Mouse (Mus musculus): Measurements from ENCODE around the gene Akt1s1.

Gene Akt1s1

DNA sequence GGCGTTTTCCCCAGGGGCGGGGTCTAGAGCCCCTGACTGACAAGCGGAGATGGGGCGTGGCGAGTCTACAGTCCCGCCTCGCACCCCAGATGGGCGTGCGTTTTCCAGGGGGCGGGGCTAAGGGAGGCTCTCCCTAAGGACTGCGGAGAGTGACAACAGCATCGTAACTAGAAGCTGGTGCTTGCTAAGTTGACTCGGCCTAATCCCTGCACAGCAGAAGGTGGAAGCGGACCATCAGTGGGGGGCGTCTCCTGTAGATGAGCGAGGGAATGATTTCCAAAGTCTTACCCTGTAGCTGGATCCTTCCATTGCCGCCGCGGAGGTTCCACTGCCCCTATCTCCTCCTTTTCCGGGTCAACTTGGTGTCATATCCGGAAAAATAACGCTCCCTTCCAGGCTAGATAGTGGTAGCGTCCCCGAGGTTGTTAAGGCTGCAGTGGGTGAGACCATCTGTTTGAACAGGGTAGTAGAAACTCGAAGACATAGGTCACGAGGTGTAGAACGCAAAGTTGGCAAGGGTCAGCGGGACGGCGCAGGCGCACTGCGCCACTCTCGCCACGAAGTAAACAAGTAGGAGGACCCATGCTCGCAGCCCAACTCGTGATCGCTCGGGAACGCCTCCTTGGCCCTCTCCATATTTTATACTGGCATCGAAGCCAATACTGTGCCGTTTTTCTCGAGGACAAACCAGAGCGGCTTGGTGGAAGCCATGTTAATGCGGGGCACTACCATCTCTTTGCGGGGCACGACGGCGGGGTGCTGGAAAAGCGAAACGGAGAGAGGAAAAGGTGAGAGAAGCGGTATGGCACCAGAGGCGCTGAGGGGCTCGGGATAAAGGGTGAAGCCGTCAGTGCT lies at the start of gene Akt1s1, which contains the start of gene Tbc1d17:
TSS of gene Akt1s1 (plus strand) at position 431 of the 855 bp plus-strand sequence.
TSS of gene Tbc1d17 (minus strand) at position 519 of the 855 bp plus-strand sequence.
- peak; percentile 90 for DNase-seq (ENCODE audit: low read depth, low spot score)

DNA sequence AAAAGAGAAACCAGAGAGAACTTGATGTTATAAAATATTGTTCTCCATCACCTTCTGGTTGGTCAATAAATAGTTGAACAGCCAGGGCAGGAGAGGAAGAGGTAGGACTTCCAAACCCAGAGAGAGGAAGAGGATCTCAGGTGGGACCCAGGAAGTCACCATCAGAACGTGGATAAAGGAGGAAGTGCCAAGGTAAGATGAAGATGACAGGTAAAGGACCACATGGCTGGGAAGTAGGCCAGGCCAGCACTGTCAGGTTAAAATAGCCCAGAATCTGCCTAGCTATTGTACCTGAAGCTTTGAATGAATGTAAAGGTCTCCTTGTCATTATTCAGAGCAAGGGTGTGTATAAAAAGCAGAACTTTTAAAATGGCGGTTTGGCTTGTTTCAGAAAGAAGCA lies 39.9 kb upstream of the Akt1s1 start:
- DNase-seq (ENCODE audit: low read depth, low spot score): no peak

DNA sequence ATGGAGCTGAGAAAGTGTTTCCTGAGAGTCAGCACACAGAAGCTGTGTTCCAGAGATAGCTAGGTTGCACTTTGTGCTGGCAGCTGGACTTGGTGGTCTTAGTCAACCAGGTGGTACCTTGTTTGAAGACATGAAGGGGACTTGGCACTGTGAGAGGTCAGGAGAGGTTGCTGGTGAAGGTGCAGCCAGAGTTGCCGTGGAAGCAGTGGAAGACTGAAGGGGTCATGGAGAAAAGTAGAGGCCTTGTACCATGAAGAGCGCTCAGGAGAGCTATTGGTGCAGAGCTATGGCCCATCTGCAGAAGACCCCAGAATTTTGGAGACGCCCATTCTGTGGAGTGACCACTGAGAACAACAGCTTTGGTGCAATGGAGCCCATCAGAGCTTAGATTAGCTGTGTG lies 39.3 kb upstream of the Akt1s1 start:
- DNase-seq (ENCODE audit: low read depth, low spot score): no peak

DNA sequence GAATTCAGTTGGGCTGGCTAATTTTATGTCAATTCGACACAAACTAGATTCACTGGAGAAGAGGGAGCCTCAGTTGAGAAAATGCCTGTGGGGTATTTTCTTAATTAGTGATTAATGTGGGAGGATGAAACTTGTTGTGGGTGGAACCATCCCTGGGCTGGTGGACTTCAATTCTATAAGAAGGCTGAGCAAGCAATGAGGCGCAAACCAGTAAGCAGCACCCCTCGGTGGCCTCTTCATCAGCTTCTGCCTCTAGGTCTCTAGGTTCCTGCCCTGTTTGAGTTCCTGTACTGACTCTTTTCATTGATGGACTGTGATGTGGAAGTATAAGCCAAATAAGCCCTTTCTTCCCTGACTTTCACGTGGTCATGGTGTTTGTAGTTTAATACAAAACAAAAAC lies 38.4 kb upstream of the Akt1s1 start:
- no peak for DNase-seq (ENCODE audit: low read depth, low spot score)

DNA sequence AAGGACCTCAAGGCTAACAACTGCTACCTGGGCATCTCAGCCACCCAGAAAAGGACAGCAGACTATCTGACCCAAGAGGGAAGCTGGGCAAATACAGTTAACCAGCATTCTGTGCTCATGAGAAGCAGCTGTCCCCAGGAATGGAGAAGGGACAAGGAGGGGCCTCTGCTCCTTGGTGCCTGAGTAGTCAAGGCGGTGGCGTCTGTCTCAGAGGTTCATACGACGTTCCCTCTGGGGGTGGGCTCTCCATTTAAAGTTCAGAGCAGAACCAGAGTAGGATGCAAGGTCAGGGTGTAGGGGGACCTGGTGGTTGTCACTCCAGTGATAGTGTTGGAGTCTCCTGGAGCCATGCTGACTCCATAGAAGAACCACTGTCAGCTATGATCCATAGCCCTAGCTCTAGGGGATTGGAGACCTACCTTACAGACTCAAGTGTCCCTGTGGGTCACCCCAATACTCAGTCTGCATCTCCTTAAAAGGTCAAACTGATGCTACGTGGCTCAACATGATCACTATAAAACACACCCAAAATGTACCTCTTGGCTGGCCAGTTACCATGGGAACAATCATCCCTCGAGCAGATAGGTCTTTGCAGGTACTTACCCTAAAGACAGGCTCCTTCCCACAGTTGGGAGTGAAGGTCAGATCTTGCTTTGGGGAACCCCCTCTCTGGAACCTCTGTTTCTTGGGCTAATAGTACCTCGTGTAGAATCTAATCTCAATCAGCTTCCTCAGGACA lies 37.8 kb upstream of the Akt1s1 start:
- DNase-seq (ENCODE audit: low read depth, low spot score): no peak

DNA sequence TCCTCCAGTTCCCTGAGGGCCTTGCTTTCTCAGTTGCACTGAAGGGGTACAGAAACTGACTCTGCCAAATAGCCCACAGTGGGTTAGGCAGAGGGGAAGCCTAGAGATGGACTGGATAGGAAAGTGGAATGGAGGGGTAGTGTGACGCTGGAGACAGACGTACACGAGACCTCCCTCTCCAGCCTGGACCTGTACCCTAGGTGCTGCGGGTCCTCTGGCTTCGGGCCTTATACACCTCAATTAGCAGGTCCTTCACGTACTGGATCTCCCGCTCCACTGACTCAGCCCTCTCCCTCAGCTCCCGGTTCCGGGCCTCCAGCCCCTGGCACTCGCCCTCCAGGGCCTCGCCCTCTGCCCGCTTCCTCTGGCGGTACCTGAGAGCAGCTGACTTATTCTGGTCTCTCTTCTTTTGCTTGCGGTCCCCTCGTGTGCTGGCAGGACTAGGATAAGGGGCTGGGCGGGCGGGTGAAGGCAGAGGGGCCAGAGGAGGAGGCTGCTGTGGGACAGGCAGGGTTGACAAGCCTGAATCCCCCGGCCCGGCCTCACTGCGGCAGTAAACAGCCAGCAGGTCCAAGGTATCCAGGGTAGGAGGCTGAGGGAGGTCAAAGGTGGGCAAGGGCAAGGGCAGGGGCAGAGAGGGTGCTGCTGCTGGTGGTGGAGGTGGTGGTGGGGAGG lies 36.0 kb upstream of the Akt1s1 start:
- no peak for DNase-seq (ENCODE audit: low read depth, low spot score)

DNA sequence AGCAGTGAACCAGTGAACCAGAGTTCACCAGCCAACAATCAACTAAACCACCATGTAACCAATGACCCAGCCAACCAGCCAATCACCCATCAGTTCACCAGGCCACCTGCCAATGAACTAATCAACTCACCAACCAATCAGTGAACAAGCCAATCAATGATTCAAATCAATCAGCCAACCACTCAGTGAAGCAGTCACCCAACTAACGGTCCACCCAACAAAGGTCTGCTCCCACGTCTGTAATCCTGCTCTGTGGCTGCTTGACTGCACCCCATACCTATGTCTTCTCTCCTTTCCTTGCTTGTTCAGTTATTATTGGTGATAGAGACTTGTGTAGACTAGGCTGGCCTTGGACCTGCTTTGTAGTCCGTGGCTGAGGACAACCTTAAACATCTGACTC lies 34.8 kb upstream of the Akt1s1 start:
- no peak for DNase-seq (ENCODE audit: low read depth, low spot score)

DNA sequence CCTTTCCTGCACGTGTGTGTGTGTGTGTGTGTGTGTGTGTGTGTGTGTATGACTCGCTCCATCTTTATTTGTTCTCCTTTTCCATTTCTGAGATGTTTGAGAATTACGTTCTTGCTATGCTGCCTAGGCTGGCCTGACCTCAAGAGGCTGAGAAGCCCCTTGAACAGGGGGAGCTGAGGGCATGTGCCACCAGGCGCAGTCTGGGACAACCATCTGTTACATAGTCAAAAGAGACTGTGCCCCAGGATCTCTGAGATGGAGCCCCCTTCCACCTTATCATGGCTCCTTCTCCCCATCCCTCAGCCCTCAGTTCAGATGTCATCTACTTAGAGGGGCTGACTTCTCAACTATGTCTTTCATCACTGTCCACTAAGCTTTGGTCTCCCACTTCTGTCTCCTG lies 34.4 kb upstream of the Akt1s1 start:
- no peak for DNase-seq (ENCODE audit: low read depth, low spot score)

DNA sequence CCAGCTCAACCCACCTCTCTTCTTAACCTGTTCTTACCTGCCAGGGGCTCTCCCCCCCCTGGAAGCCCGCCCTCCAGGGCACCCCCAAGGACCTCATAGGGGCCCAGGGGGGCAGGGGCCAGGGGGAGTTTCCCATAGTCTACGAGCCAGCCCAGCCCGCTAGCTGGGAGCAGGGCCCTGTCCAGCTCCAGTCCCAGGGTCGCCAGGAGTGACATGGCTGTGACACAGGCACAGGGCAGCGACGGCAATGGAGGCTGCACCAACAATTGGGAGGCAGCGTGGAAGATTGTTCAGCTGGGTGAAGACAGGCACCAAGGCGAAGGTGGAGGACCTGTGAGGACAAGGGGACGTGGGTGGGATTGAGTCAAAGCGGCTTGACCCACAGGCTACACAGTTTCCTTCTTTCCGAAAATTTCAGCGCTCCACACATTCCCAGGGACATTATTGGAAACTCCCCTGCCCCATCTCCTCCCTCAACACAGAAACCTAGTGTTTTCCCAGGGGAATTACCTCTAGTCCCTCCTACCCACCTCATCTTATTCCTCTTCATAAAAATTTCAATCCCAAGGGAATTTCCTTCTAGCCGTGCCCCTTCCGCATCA lies 33.7 kb upstream of the Akt1s1 start:
- no peak for DNase-seq (ENCODE audit: low read depth, low spot score)

DNA sequence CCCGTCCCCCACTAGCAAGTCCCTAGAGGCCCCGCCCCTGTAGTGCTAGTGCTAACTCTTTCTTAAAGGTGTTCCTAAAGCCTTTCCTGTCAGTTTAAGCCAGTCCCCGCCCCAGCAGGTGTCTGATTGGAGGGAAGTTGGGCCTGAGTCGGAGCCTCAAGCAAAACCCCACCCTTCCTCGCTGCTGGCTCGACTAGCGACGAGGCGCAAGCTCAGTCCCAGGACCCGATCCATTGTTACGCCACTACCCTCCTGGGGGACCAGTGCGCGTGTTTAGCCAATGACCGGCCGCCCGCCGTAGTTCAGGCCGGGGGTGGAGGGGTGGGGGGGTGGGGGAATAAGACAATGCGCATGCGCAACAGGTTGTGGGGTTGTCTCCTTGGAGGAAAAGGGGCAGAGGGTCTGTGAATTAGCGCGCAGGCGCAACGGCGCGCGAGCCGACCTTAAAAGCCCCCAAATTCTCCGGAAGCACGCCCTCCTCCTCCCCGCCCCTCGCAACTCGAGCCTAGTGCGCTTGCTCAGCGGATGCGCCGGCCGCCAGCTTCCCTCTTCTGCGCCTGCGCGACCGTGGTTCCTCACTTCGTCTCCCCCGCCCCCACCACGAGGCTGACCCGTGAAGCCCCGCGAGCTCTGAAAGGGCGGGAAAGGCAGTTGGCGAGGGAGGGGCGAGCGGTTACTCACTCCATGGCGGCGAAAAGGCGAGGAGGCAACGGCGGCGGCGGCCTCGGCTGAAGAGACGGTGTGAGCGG lies 32.9 kb upstream of the Akt1s1 start, which contains the start of the genes Nup62 and Il4i1:
TSS of gene Nup62 (plus strand) at position 368 of the 749 bp plus-strand sequence.
TSS of gene Il4i1 (plus strand) at position 667 of the 749 bp plus-strand sequence.
- DNase-seq (ENCODE audit: low read depth, low spot score): peak; percentile 96

DNA sequence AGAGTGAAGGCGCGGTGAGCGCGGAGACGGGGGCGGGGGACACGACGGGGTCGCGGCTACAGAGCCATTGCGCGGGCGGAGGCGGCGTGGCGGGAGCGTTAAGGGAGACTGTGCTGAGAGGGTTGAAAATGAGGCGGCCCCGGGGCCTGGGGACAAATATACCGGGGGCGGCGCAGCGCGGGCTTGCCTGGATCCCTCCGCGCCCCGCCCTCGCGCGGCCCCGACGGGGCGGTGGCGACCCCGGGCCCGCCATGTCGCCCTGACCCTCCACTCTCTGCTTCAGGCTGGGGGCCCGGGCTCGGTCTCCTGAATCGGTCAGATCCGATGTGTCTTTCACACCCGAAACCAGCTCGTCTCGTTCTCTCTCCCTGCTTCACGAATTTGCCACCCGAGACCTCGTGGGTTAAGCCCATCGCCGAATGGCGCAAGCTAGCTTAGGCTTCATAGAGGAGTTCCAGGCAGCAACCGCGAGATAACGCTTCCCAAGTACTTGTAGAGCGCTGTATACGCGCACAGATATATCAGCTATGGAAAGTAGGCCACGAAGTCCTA lies 32.2 kb upstream of the Akt1s1 start, which contains the start of gene Atf5:
TSS of gene Atf5 (minus strand) at position 189 of the 552 bp plus-strand sequence.
- peak; percentile 61 for DNase-seq (ENCODE audit: low read depth, low spot score)

DNA sequence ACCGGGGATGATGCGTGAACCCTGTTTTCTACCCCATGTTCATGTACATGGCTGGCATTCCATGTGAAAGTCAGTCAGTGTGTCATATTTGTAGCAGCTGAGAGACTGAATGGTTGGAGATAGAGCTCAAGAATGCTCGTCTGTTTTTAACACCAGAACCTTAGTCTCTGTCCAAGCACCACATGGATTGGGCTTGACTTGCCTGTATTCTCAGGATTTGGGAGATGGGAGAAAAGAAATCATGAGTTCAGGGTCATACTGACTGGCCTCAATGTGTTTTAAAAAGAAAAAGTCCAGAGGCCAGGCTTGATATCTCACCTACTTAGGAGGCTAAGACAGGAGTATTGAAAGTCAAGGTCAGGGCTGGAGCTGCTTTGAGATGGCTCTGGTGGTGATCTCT lies 31.4 kb upstream of the Akt1s1 start:
- no peak for DNase-seq (ENCODE audit: low read depth, low spot score)

DNA sequence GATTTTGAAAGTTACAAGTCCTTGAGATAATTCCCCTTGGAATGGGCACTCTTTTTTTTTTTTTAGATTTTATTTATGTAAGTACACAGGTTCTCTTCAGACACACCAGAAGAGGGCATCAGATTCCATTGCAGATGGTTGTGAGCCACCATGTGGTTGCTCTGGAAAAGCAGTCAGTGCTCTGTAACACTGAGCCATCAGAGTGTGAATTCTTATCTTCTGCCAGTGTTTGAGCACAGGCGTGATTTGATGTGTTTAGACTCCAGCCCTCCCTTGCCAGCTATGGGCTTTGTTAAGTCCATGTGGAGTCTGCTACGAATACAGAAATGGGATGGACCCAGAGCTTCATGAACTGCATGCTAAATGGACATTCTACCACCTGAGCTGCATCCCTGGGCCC lies 30.6 kb upstream of the Akt1s1 start:
- DNase-seq (ENCODE audit: low read depth, low spot score): no peak

DNA sequence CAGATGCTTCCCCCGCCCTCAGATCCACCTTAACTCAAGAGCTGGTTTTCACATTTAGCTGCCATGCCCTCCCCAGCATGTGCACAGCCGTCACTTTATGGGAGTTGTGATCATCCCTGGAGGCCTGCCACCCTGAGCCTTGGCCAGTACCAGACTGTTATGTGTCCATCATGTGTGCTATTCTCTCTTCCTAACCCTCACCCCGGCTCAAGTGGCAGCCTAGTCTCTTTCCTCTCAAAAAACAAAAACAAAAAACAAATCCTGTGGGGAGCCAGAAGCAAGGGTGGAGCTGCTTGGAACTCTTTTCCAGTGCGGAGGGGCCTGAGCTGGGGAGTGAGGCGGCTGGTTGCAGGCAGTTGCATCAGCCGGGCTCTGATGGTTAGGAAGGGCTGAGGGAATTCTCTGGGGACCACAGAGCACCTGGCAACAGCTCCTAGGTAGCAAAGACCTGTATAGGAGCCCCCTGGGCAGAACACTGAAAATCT lies 30.0 kb upstream of the Akt1s1 start:
- no peak for DNase-seq (ENCODE audit: low read depth, low spot score)

DNA sequence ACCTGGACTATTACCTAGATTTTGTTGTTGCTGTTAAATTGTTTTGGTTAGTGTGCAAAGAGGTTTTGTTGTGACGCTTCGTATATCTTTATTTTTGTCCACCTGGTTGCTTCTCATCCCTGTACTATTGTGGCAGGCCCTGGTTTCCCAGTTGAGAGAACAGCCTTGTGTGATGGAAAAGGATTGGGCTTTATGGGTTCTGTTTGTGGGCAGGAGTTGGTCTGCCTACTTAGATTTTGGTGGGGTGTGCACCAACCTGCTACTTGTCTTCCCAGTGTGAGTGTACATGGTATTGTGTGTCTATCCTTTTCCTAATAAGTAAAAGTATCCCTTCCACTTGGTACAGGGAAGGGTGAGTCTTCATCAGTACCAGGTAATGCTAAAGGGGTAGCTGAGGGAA lies 29.4 kb upstream of the Akt1s1 start:
- no peak for DNase-seq (ENCODE audit: low read depth, low spot score)

DNA sequence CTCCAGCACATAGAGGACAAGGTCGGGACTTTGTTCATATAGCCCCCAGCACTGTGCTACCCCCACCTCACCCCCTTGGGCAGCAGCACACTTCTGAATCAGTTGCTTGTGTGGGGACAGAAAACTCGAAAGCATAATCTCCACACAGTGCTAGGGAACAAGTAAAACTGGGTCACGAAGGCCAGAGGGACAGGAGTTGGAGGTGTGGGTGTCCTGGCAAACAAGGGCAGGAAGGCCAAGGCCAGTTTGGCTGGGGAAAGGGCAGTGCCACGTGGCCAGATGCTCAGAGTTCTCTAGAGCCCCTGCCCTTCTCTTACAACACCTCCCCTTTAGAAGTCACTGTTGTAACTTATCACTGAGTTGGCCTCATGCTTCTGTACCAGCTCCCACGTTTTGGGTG lies 28.9 kb upstream of the Akt1s1 start:
- no peak for DNase-seq (ENCODE audit: low read depth, low spot score)

DNA sequence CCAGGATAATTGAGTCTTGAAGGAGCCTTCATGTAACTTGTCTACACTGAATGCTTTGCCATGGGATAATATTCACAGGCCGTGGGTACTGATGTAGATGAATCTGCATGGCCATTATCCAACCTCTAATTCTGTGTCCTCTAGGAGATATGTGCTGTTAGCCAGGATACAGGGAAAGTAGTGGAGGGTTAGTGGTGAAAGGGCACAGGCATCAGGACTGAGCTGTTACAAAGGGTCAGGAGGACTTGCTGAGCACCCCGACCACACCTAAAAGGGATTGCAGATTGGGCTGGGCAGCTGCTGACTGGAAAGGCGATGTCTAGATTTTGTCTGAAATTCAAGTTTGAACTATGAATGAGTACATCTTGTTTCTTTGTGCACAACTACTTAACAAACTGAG lies 28.3 kb upstream of the Akt1s1 start:
- DNase-seq (ENCODE audit: low read depth, low spot score): no peak

DNA sequence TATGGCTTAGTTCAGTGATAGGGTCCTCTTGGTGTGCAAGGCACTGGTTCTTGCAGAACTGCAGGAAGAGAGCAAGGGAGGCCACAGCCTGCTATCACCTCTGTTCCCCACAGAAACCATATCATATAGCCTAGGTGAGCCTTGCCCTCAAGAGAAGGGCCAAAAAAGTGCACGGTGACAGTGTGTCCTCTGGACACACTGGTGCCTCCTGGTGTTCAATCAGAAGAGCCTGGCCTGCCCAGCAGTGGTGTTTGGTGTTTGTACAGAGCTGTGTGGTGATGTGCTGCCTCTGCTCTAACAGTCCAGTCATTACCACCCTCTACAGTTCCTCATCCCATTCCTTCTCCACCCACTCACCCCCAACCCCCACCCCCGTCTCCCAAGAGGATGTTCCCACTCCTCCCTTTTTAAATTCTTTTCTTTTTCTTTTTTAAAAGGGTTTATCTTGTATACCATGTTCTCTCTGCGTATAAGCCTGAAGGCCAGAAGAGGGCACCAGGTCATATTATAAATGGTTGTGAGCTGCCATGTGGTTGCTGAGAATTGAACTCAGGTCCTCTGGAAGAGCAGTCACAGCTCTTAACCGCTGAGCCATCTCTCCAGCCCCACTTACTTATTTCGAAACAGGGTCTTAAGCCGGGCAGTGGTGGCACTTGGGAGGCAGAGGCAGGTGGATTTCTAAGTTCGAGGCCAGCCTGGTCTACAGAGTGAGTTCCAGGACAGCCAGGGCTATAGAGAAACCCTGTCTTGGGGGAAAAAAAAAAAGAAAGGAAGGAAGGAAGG lies 26.9 kb upstream of the Akt1s1 start:
- DNase-seq (ENCODE audit: low read depth, low spot score): no peak

DNA sequence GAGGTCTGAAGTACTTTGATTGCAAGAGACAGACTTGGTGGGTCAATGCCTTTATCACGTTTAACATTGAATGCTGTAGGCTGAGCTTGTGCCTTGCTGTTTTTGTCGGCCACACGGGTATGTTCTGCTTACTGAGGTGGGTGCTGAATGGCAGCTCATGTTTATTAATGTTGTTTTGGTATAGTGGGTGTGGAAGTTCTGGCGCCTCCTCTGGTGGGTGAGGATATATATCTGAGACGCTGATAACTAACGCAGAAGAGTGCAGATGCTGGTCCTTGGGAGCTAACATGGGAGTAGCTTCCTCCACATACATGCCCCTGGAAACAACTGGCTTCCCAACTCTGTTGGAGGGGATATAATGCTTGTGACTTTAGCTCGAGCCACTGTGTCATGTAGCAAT lies 25.4 kb upstream of the Akt1s1 start:
- DNase-seq (ENCODE audit: low read depth, low spot score): no peak

DNA sequence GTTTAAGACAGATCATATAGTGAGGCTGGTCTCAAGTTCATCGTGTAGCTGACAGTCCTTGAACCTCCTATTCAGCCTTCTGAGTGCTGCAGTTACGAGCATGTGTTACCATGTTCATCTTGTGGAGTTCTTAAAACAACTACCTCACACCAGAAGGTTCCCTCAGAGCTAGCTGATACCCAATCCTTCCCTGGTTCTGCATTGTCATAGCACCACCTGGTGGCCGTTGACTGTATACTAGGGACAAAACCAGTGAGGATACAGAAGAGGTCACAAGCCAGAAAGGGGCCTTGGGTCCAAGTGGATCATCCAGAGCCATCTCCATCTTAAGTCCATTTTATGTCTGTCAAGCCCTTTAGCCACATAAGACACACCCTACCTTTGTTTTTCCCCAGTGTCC lies 23.9 kb upstream of the Akt1s1 start:
- DNase-seq (ENCODE audit: low read depth, low spot score): peak; percentile 66

Measured in c-Kit-negative CD71-positive TER-119-positive erythroid progenitor cells, embryonic 14.5 days (primary cell).